Mouse (Mus musculus) neural tube, postnatal 0 days (tissue): Measurements from ENCODE around the gene Zfp524. TPM values are rescaled to one million over a fixed set of nuclear protein-coding genes. Genes with fewer than 3 reads are reported as not detected.

ENCODE experiments used
- polyA plus RNA-seq: library from polyadenylated mRNA; unstranded; fragments of >200 nt; fragmentation: Nextera tagmentation; extraction: Ambion mirVana; gene quantifications from 2 replicates; pipeline ENCODE4 v1.2.1, GENCODE M21; 2015

Zfp524 gene
- polyA plus RNA-seq, result 5.8 and 6.8 TPM in 2 replicates

DNA sequence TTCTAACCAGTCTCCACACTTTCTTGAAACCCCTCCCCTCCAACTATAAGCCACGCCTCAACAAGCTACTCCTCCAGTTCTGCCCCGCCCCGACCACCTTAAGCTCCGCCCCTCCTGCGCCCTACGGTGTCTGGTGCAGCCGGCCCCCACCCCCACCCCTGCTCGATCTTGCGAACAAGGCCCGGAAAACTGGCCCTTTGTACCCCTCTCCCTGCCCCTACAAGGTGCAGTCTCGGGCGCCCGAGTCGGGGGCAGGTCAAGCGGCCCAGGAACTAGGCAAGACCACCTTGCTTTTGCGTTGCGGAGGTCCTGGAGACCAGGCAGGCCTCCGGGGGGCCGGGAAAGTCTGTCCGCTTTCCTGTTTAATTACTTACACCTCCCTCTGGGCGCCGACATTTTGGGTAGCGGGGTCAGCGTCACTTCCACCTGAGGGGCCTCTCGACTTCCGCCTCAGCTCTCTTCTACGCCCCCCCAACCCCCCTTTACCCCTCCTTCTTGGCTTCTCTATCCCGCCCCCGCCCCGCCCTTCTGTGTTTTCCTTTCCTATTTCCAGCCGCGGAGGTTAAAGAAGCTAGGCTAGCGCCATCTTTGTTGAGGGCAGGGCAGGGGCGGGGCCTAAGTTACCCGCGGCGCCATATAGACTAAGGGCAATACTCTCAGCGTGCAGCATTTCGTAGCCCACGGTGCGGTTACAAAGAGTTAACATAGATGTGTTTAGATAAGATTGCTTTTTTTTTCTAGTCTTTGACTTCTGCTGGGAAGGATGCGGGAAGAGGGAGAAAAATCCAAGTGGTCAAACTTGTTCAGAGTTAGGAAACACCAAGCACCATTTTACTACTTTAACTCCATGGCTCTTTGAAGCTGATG, at the start of gene Zfp524, which contains the start of gene Fiz1:
TSS of gene Zfp524 (plus strand) at position 165 of the 867 bp plus-strand sequence.
TSS of gene Fiz1 (minus strand) at position 447 of the 867 bp plus-strand sequence.

DNA sequence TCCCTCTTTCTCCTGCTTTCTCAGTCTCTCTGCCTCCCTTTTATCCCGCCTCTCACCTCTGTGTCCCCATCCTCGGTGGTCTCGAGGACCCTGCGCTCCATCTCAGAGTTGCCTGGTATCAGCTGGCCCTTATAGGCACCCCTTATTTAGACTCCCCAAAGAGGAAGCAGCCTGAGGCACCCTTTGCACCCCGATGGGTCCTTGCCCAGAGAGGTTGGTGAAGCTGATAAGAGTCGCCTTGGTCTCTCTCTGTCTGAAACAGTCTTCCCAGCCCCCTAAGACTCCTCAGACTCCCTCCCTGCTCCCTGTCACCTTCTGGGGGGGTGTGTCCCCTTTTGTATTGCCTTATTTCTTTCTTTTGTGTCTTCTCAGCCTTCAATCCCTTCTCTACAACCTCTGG, 43.1 kb upstream of the Zfp524 start, which contains the start of gene Sbk3:
TSS of gene Sbk3 (minus strand) at position 101 of the 400 bp plus-strand sequence.

DNA sequence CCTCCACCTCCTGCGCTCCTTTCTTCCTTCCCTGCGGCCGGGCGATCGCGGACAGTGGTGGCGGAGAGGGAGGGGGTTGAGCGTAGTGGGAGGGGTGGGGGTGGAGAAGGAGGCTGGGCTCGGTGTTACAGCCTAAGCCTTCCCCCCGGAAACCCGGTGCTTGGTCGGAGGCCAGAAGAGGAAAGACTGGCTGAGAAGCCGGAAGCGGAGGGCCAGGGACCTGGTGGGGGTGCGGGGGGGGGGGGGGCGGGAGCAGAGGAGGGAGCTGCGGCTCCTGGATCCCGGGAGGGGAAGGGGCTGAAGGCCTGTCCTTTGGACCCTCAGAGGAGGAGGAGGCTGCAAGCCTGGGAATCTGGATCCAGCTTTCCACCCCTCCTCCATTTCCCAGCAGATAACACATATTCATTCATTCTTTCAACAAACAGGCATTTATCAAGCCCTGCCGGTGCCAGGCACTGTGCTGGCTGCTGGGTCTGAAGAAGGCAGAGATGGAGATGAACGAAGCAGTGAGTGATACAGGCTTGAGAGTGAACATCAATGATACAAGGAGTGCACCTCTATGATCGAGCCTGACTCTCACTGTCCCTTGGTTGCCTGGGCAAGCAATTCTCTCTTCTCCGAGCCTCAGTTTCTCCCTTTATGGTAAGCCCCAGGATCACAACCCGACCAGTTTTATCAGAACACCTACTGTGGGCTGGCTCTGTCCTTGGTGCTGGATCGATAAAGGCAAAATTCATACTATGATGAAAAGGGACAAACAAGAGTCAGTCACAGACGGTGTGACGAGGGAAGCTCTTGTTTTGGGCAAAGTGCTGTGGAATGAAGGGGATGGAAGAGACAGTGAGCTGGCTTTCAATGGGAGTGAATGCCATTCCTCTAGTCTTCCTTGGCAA, 18.0 kb upstream of the Zfp524 start, which contains the start of gene Zfp579:
TSS of gene Zfp579 (minus strand) at position 156 of the 893 bp plus-strand sequence.

DNA sequence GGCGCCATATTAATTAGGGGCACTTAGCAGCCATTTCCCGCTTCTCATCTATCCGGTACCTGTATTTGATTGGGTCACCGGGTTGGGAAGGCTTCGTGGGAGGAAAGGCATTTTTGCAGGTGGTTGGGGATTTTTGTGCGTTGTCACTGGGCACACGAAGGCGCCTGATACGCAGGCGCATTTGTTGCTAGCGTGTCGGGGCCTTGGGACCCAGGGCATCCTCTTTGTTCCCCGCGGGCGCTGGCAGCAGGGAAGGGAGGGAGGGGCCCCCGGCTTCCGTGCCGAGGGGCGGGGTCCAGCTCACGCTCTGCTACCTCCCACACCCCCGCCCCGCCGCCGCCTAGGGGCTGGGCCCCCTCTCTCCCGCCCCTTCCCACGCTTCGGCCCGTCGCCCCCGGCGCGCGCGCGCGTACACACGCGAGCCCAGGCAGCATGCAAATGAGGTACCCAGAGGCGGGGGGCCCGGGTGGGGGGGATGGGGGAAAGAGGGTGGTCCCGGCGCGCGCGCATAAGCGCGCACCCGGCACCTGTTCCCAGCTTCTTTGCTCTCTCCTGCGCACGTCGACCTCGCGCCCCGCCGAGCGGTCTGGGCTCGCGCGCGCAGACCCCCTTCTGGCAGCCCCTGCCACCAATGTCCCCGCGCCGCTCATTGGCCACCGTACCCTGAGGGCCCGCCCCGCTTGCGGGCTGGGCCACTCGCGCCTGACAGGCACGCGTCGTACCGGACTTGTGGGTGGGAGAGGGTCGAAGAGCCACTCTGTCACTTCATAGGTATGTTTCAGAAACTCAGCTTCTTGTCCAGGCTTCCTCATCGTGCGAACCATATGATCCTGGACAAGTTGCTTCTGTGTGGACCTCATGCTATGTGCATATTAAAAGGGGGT, 1.1 kb downstream of the Zfp524 start, which contains the start of gene Gm44973:
TSS of gene Gm44973 (plus strand) at position 379 of the 884 bp plus-strand sequence.

DNA sequence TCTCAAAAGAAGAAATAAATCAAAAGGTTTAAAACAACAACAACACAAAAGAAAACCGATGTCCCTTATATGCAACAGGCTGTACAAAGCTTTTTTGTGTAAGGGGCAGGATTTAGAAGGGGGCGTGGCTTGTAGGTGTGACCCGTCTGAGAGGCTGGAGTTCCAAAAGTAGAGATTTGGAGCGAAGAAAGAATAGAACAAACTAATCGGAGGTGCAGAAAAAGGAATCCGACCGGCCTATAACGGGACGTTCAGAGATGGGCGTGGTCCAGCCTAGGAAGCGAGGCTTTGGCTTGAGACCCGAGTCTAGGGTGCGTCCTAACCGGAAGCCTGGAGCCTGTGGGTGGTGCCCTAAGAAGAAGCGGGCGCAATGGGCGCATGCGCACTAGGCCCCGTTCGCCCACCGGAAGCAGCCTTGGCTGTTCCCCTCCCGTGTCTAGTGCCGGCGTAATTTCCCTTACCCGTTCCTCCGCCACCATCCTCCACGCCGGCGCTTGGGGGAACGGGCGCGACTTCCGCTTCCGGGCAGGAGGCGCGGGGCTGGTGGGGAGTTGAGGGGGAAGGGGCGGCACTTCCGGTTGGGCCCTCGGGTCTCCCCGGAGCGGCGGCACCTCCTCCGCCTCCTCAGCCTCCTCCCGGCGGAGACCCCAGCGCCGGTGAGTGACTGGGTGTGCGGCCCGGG, 5.9 kb downstream of the Zfp524 start, which contains the start of the genes Zfp865 and Ccdc106:
TSS of gene Zfp865 (plus strand) at position 377 of the 682 bp plus-strand sequence.
TSS of gene Ccdc106 (plus strand) at position 554 of the 682 bp plus-strand sequence.

DNA sequence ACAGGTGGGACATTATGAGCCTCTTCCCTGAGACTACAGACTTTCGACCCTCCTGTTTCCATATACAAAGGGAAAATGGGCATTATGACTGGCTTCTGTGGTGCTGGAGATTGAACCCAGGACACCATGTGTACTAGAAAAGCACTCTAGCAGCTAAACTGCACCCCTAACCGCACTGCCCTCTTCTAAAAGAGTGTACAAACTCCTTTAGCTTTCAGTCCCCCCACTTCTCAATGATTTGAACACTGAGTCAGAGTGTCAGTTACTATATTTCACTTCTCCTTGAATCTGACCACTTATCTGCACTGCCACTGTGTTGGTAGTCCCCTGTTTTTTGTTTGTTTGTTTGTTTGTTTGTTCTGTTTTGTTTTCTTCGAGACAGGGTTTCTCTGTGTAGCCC, 19.6 kb downstream of the Zfp524 start, which contains the start of gene 4632433K11Rik:
TSS of gene 4632433K11Rik (plus strand) at position 301 of the 400 bp plus-strand sequence.

DNA sequence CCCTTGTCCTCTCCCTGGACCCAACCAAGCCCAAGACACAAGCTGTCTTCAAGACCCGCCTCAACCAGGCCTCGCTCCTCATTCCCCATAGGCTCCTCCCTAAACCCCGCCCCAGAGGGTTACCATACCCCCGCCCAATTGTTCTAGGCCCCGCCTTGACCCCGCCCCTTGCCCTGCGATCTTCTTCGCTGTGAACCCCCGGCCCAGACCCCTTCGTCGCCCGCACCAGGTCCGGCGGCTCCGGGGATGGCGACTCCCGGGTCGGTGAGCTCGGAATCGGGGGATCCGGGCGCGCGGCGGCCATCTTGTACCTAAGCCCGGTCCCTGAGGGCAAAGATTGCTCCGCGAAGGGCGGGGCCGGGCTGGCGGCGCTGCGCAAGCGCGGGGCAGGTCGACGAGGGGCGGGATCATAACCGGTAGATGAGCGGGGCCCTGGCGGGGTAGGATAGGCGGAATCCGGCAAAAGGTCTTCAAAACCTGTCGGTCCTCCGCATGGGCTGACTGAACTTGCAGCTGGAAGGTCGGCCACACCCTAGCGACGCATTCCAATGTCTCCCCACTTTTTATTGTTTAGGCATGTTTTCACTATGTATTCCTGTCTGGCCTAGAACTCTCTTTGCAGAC, 24.0 kb downstream of the Zfp524 start, which contains the start of gene Zfp784:
TSS of gene Zfp784 (minus strand) at position 338 of the 624 bp plus-strand sequence.

DNA sequence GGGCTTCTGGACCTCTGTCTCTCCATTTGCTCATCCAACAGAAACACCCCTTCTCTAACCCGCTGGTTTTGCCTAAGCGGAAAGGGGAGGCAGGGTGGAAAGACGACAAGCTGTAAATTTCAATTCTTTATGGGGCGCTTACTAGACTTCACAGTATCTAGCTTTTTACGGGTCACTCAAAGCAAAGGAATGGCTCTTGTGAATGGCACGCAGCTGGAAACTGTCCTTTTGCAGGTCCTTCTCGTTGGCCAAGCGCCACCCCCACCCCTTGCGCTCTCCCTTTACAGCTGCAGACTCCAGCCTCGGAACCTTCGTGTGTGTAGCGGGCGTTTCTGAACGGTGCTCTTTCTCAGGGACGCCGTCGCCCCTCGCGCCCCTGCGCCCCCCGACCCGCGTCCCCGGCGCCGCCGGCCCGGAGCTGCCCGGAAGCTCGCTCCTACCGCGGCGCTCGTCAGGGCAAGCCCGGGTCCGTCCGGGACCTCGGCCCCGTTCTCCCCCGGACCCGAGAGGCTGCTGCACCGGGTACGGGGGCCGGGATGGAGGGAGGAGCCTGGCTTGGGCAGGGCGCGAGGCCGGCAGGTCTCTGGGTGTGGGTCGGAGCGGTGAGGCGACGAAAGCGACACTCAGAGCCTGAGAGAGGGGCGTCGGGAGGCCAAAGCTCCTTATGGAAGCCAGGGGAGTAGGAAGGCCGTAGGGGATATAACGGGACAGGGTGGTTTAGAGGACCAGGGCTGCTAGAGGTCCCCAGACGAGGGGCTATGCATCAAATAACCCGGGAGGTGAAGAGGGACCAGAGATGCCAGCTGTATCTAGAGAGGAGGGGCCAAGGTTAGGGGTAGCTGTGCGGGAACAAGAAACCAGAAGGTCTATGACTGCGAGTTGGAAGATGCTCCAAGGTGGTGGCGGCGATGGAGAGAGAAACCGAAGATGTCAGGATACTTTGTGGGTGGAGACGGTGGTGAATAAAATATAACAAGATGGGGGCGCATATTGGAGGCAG, 37.3 kb downstream of the Zfp524 start, which contains the start of gene Zfp580:
TSS of gene Zfp580 (plus strand) at position 346 of the 1,000 bp plus-strand sequence.

DNA sequence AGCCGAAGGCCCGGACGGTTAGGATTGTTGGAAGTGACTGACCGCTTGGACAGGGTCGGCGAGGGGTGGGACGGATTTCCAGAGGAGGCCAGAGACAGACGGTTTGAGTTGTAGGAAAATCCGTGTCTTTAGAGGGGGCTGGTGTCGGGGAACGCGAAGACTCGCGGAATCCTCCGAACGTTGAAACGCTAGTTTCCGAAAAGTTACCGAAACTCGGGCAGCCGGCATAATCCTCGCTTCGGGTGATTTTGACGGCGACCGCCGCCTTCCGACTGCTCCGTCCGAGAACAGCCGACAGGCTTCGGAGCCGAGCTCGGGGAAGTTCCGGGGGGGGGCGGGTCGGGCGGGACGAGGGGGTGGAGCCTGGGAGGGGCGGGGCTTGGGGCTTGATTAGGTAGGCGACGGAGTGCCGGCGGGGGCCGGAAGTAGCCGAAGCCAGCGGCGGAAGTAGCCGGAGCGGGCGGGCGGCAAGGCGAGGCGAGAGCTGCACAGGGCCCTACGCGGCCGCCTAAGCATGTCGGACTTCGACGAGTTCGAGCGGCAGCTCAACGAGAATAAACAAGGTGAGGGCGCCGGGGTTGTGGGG, 47.7 kb downstream of the Zfp524 start, which contains the start of gene U2af2:
TSS of gene U2af2 (plus strand) at position 370 of the 586 bp plus-strand sequence.

Other genes starting within 250 kb of the Zfp524 start
- not detected in 2 replicates for gene Fam71e2, start 243.1 kb upstream of the Zfp524 start, polyA plus RNA-seq
- gene Il11, start 231.6 kb upstream of the Zfp524 start, polyA plus RNA-seq, result 1.3 and 1.4 TPM in 2 replicates
- gene Tmem190, start 231.5 kb upstream of the Zfp524 start, polyA plus RNA-seq, result not detected in 2 replicates
- 15.1 and 19.9 TPM in 2 replicates for gene Tmem238, start 224.8 kb upstream of the Zfp524 start, polyA plus RNA-seq
- gene Rpl28, start 221.5 kb upstream of the Zfp524 start, polyA plus RNA-seq, result 306 and 332 TPM in 2 replicates
- gene Ube2s, start 201.8 kb upstream of the Zfp524 start, polyA plus RNA-seq, result 236 and 237 TPM in 2 replicates
- 8.2 and 11.1 TPM in 2 replicates for gene Shisa7, start 169.7 kb upstream of the Zfp524 start, polyA plus RNA-seq
- gene Isoc2b, start 144.2 kb upstream of the Zfp524 start, polyA plus RNA-seq, result 3.1 and 4.0 TPM in 2 replicates
- 0.85 and 0.86 TPM in 2 replicates for gene Isoc2a, start 137.3 kb upstream of the Zfp524 start, polyA plus RNA-seq
- 0.42 TPM in 1 of 2 replicates, not detected in the other for gene Gm36210, start 107.9 kb upstream of the Zfp524 start, polyA plus RNA-seq
- gene Zfp628, start 99.2 kb upstream of the Zfp524 start, polyA plus RNA-seq, result 3.0 and 4.2 TPM in 2 replicates
- 35.0 and 39.1 TPM in 2 replicates for gene Nat14, start 92.4 kb upstream of the Zfp524 start, polyA plus RNA-seq
- gene Ssc5d, start 88.6 kb upstream of the Zfp524 start, polyA plus RNA-seq, result 0.88 and 1.3 TPM in 2 replicates
- not detected in 2 replicates for gene Sbk2, start 50.0 kb upstream of the Zfp524 start, polyA plus RNA-seq
- 0.12 and 0.25 TPM in 2 replicates for gene Sbk3, start 43.2 kb upstream of the Zfp524 start, polyA plus RNA-seq
- 37.5 and 40.0 TPM in 2 replicates for gene Zfp579, start 18.3 kb upstream of the Zfp524 start, polyA plus RNA-seq
- 22.9 and 26.6 TPM in 2 replicates for gene Fiz1, start 282 bp downstream of the Zfp524 start, polyA plus RNA-seq
- gene Gm44973, start 1.1 kb downstream of the Zfp524 start, polyA plus RNA-seq, result 1.3 and 2.1 TPM in 2 replicates
- 5.1 and 5.6 TPM in 2 replicates for gene Zfp865, start 6.0 kb downstream of the Zfp524 start, polyA plus RNA-seq
- gene Ccdc106, start 6.1 kb downstream of the Zfp524 start, polyA plus RNA-seq, result 72.3 and 78.9 TPM in 2 replicates
- not detected in 2 replicates for gene 4632433K11Rik, start 19.7 kb downstream of the Zfp524 start, polyA plus RNA-seq
- 6.1 and 7.8 TPM in 2 replicates for gene Zfp784, start 24.0 kb downstream of the Zfp524 start, polyA plus RNA-seq
- gene Zfp580, start 37.1 kb downstream of the Zfp524 start, polyA plus RNA-seq, result 128 and 133 TPM in 2 replicates
- gene U2af2, start 47.7 kb downstream of the Zfp524 start, polyA plus RNA-seq, result 72.7 and 76.9 TPM in 2 replicates
- 93.4 and 120 TPM in 2 replicates for gene Epn1, start 65.8 kb downstream of the Zfp524 start, polyA plus RNA-seq
- gene Rfpl4, start 102.5 kb downstream of the Zfp524 start, polyA plus RNA-seq, result not detected in 2 replicates
- 0.81 and 0.85 TPM in 2 replicates for gene Rasl2-9, start 111.5 kb downstream of the Zfp524 start, polyA plus RNA-seq
- not detected in 2 replicates for gene Vmn1r55, start 135.3 kb downstream of the Zfp524 start, polyA plus RNA-seq
- gene Vmn1r56, start 182.3 kb downstream of the Zfp524 start, polyA plus RNA-seq, result not detected in 2 replicates
- gene Vmn1r57, start 204.1 kb downstream of the Zfp524 start, polyA plus RNA-seq, result not detected in 2 replicates